Mouse (Mus musculus): ENCODE data around the gene Trpc6. TPM values are rescaled to one million over a fixed set of nuclear protein-coding genes. Genes with fewer than 3 reads are reported as not detected.

Trpc6 gene
- polyA plus RNA-seq, 1 experiment, result not detected

DNA sequence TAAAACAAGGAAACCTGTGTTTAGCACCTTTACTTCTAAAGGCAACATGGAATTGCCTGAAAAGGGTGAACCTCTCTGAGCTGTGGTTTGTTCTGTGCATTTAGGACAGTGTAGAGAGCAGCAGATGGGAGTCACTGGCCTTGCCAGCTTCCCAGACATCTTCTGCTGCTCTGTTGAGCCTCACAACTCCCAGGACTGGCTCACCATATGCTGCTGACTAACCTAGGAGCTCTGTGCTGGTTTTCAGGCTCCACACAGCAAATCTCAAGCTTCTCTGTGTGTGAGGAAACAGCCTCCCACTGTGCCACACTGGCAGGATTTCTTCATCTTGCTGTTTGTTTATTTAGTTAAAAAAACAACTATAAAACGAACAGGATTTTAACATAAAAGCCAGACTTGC lies 53.1 kb downstream of the Trpc6 start:
- H3K27me3 ChIP-seq (ENCODE audit: control insufficient read depth, insufficient read depth, low read length, poor library complexity, severe bottlenecking), result no peaks in the 10 kb centered on the region
- no peaks in the 10 kb centered on the region for H3K4me1 ChIP-seq (ENCODE audit: control insufficient read depth, insufficient read depth, low read length)
- TF ChIP-seq CTCF (IDR thresholded peaks at IDR 0.05; ENCODE audit: low read depth, low read length) (no peak), POLR2A (IDR thresholded peaks at IDR 0.05; ENCODE audit: insufficient read depth, low read length) (no peak), EP300 (IDR thresholded peaks at IDR 0.05; ENCODE audit: insufficient read depth, low read depth, low read length) (no peak)
- no peak overlapping the region for H3K27ac ChIP-seq (ENCODE audit: insufficient read depth, low read length)
- H3K9ac ChIP-seq (ENCODE audit: low read depth, poor library complexity, severe bottlenecking), result no peak overlapping the region
- H3K4me3 ChIP-seq (ENCODE audit: low read depth, low read length), result no peak overlapping the region
- H3K9me3 ChIP-seq (replicated peaks; ENCODE audit: control insufficient read depth, insufficient read depth, low read length, poor library complexity, severe bottlenecking), result no peaks in the 10 kb centered on the region
- no peaks in the 10 kb centered on the region for H3K36me3 ChIP-seq (ENCODE audit: control insufficient read depth, insufficient read depth, low read length, poor library complexity, severe bottlenecking)

DNA sequence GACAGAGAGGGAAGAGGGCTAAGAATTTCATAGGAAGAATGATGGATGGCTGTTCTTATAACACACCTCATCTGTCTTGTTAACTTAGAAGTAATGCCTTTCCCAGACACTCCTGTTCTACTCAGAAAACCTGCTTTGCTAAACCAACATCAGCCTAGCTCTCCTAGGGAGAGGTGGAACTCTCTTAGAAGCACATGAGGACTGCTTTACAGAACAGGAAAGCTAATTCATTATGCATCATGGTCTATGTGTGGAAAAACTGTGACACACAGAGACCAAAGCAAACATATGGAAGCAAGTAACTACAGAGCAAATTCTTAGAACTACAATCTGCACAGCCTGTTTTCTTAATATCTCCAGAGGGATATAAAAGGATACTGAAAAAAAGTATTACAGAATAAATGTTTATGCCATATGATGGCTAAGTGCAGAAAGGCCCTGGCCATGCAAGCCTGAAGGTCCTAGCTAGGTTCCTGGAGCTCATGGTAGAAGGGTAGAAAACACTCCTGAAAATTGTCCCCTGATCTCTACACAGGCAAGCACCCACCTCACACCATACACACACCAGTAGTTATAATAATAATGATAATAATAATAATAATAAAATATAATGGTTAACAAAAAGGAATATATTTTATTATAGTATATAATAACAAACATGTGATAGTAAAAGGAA lies 63.0 kb downstream of the Trpc6 start:
- Histone ChIP-seq H3K4me3 (ENCODE audit: low read depth, low read length) (no peak overlapping the region), H3K27ac (ENCODE audit: insufficient read depth, low read length) (no peak overlapping the region), H3K4me1 (ENCODE audit: control insufficient read depth, insufficient read depth, low read length) (no peaks in the 10 kb centered on the region), H3K9ac (ENCODE audit: low read depth, poor library complexity, severe bottlenecking) (no peak overlapping the region), H3K9me3 (replicated peaks; ENCODE audit: control insufficient read depth, insufficient read depth, low read length, poor library complexity, severe bottlenecking) (no peaks in the 10 kb centered on the region), H3K27me3 (ENCODE audit: control insufficient read depth, insufficient read depth, low read length, poor library complexity, severe bottlenecking) (no peaks in the 10 kb centered on the region), H3K36me3 (ENCODE audit: control insufficient read depth, insufficient read depth, low read length, poor library complexity, severe bottlenecking) (no peaks in the 10 kb centered on the region)
- TF ChIP-seq POLR2A (IDR thresholded peaks at IDR 0.05; ENCODE audit: insufficient read depth, low read length) (no peak), EP300 (IDR thresholded peaks at IDR 0.05; ENCODE audit: insufficient read depth, low read depth, low read length) (no peak), CTCF (IDR thresholded peaks at IDR 0.05; ENCODE audit: low read depth, low read length) (no peak)

DNA sequence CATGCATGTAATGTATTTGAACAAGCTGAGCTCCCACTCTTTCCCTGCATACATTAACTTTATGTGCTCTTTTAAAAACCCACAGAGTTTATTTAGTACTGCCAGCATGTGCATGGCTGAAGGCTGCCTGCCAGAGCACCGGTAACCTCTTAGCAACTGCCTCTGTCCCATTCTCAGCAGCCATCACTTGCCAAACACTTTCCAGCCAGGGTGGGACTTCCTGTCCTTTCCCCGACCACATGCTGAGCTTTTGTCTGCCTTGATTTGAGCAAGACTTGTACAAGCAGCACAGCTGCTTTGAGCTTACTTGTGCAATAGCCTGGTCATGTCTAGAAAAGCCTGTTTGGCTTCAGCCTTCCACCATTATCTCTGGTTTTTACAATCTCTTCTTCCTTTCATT lies 90.4 kb downstream of the Trpc6 start:
- no peaks in the 10 kb centered on the region for H3K27me3 ChIP-seq (ENCODE audit: control insufficient read depth, insufficient read depth, low read length, poor library complexity, severe bottlenecking)
- H3K4me1 ChIP-seq (ENCODE audit: control insufficient read depth, insufficient read depth, low read length), result no peaks in the 10 kb centered on the region
- H3K36me3 ChIP-seq (ENCODE audit: control insufficient read depth, insufficient read depth, low read length, poor library complexity, severe bottlenecking), result no peaks in the 10 kb centered on the region
- TF ChIP-seq POLR2A (IDR thresholded peaks at IDR 0.05; ENCODE audit: insufficient read depth, low read length), result no peak
- no peak overlapping the region for H3K9ac ChIP-seq (ENCODE audit: low read depth, poor library complexity, severe bottlenecking)
- H3K9me3 ChIP-seq (replicated peaks; ENCODE audit: control insufficient read depth, insufficient read depth, low read length, poor library complexity, severe bottlenecking), result peaks cover 9% of the 10 kb centered on the region; the same call in 1 of the 2 replicates
- H3K27ac ChIP-seq (ENCODE audit: insufficient read depth, low read length), result no peak overlapping the region
- no peak overlapping the region for H3K4me3 ChIP-seq (ENCODE audit: low read depth, low read length)

DNA sequence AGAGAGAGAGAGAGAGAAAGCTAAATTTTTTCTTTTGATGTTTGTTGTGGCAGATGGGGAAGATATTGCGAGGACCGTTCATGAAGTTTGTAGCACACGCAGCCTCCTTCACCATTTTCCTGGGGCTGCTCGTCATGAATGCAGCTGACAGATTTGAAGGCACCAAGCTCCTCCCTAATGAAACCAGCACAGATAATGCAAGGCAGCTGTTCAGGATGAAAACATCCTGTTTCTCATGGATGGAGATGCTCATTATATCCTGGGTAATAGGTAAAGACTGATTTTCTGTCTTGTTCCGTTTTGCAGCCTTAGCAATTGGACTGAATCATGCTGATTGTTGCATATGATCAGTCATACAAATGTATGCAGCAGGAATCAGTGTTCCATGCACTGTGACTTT lies 99.5 kb downstream of the Trpc6 start:
- H3K36me3 ChIP-seq (ENCODE audit: control insufficient read depth, insufficient read depth, low read length, poor library complexity, severe bottlenecking), result no peaks in the 10 kb centered on the region
- H3K4me3 ChIP-seq (ENCODE audit: low read depth, low read length), result no peak overlapping the region
- no peaks in the 10 kb centered on the region for H3K4me1 ChIP-seq (ENCODE audit: control insufficient read depth, insufficient read depth, low read length)
- no peak overlapping the region for H3K9ac ChIP-seq (ENCODE audit: low read depth, poor library complexity, severe bottlenecking)
- TF ChIP-seq CTCF (IDR thresholded peaks at IDR 0.05; ENCODE audit: low read depth, low read length), result no peak
- TF ChIP-seq POLR2A (IDR thresholded peaks at IDR 0.05; ENCODE audit: insufficient read depth, low read length), result no peak
- TF ChIP-seq EP300 (IDR thresholded peaks at IDR 0.05; ENCODE audit: insufficient read depth, low read depth, low read length), result no peak
- H3K27me3 ChIP-seq (ENCODE audit: control insufficient read depth, insufficient read depth, low read length, poor library complexity, severe bottlenecking), result no peaks in the 10 kb centered on the region
- H3K9me3 ChIP-seq (replicated peaks; ENCODE audit: control insufficient read depth, insufficient read depth, low read length, poor library complexity, severe bottlenecking), result no peaks in the 10 kb centered on the region
- H3K27ac ChIP-seq (ENCODE audit: insufficient read depth, low read length), result no peak overlapping the region

DNA sequence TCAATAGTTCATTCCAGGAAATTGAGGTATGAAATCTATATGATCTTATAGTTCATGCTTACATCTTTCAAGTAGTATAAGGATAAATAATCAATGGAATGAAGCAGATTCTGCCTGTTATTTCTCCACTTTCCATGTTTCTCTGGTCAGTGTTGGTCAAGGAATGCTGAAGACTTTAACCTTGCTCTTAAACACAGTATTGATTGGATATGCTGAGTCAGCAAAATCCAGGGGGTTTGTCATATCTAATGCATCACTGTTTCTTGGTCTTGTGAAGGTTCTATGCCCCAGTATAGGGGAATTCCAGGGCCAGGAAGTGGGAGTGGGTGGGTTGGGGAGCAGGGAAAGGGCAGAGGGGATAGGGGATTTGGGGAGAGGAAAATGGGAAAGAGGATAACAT lies 111.4 kb downstream of the Trpc6 start:
- TF ChIP-seq CTCF (IDR thresholded peaks at IDR 0.05; ENCODE audit: low read depth, low read length) (no peak), POLR2A (IDR thresholded peaks at IDR 0.05; ENCODE audit: insufficient read depth, low read length) (no peak)
- H3K27ac ChIP-seq (ENCODE audit: insufficient read depth, low read length), result no peak overlapping the region
- no peak overlapping the region for H3K9ac ChIP-seq (ENCODE audit: low read depth, poor library complexity, severe bottlenecking)
- no peak overlapping the region for H3K4me3 ChIP-seq (ENCODE audit: low read depth, low read length)
- no peaks in the 10 kb centered on the region for H3K4me1 ChIP-seq (ENCODE audit: control insufficient read depth, insufficient read depth, low read length)
- no peaks in the 10 kb centered on the region for H3K9me3 ChIP-seq (replicated peaks; ENCODE audit: control insufficient read depth, insufficient read depth, low read length, poor library complexity, severe bottlenecking)
- no peaks in the 10 kb centered on the region for H3K27me3 ChIP-seq (ENCODE audit: control insufficient read depth, insufficient read depth, low read length, poor library complexity, severe bottlenecking)
- no peaks in the 10 kb centered on the region for H3K36me3 ChIP-seq (ENCODE audit: control insufficient read depth, insufficient read depth, low read length, poor library complexity, severe bottlenecking)

DNA sequence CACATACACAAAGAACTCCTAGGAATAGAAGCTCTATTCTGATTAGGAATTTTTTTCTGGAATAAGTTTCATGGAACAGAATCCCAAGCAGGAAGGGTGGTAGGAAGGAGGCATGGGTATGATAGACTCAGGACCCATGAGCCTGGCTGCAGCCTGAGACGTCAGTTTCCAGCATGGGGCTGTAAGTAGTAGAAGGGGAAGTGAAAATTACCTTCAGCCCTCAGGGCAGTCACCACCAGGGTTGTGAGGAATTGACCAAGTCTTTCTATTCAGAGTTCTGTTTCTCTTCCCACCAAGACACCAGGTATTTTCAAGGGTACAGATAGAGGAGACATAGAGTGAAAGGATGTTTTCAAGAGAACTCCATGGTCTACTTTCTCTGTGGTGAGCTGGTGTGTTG lies 129.0 kb downstream of the Trpc6 start:
- no peaks in the 10 kb centered on the region for H3K36me3 ChIP-seq (ENCODE audit: control insufficient read depth, insufficient read depth, low read length, poor library complexity, severe bottlenecking)
- no peaks in the 10 kb centered on the region for H3K9me3 ChIP-seq (replicated peaks; ENCODE audit: control insufficient read depth, insufficient read depth, low read length, poor library complexity, severe bottlenecking)
- no peak overlapping the region for H3K9ac ChIP-seq (ENCODE audit: low read depth, poor library complexity, severe bottlenecking)
- H3K27ac ChIP-seq (ENCODE audit: insufficient read depth, low read length), result no peak overlapping the region
- TF ChIP-seq CTCF (IDR thresholded peaks at IDR 0.05; ENCODE audit: low read depth, low read length) (no peak), EP300 (IDR thresholded peaks at IDR 0.05; ENCODE audit: insufficient read depth, low read depth, low read length) (no peak), POLR2A (IDR thresholded peaks at IDR 0.05; ENCODE audit: insufficient read depth, low read length) (no peak)
- H3K4me3 ChIP-seq (ENCODE audit: low read depth, low read length), result no peak overlapping the region
- H3K27me3 ChIP-seq (ENCODE audit: control insufficient read depth, insufficient read depth, low read length, poor library complexity, severe bottlenecking), result no peaks in the 10 kb centered on the region
- no peaks in the 10 kb centered on the region for H3K4me1 ChIP-seq (ENCODE audit: control insufficient read depth, insufficient read depth, low read length)

All from ES-Bruce4 (cell line).